Mouse (Mus musculus) cortical plate, adult 2 months (tissue): ENCODE measurements at regions not wholly inside any gene's neighbourhood (a gene's known extent, or its start where the extent isn't known, plus 50 kb on each side); places are given as distances from the start of the nearest gene placed in this dataset.

ENCODE experiments used
- H3K27ac ChIP-seq: fragments of 200-500 bp; 2 replicates; pipeline ENCODE4 v1.5.1; 2012; ENCODE audit warnings: low read length, control low read depth, inconsistent platforms; ENCODE audit not compliant: insufficient read depth
- H3K4me1 ChIP-seq: fragments of 200-500 bp; 2 replicates; pipeline ENCODE4 v1.6.1; 2011; ENCODE audit warnings: low read length; ENCODE audit not compliant: control insufficient read depth, insufficient read depth
- H3K4me3 ChIP-seq: fragments of 200-500 bp; 2 replicates; pipeline ENCODE4 v1.5.1; 2011; ENCODE audit warnings: mild to moderate bottlenecking, low read length, control low read depth; ENCODE audit not compliant: insufficient read depth
- CTCF ChIP-seq: fragments of 200-500 bp; IDR thresholded peaks from 2 replicates; pipeline ENCODE4 v1.5.1; 2011; ENCODE audit warnings: mild to moderate bottlenecking, control low read depth, low read length; ENCODE audit not compliant: insufficient read depth; ENCODE audit errors: extremely low read depth
- POLR2A ChIP-seq: fragments of 200-500 bp; IDR thresholded peaks from 2 replicates; pipeline ENCODE4 v1.6.1; 2011; ENCODE audit warnings: mild to moderate bottlenecking, low read length, control low read depth; ENCODE audit not compliant: insufficient read depth; ENCODE audit errors: extremely low read depth

DNA sequence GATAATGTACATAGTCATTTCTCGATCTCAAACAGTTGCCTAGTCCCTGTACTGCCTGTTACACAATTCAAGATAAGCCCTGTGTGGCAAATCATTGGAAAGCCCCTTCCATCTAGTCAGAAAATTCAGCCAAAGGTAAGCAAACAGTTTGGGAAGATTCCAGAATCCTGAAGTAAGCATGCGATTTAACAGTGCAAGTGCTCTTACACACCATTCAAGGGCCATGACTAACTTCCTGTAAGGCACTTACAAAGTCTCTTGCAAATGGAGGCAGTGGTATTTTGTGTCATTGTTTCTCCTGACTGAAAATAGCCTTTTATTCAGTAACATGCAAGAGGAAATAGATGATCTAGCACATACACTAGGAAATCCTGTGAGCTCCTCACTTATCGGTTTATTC lies 777.9 kb downstream of the Gsdmc2 start:
- Histone ChIP-seq H3K4me3 (no peak overlapping the region), H3K4me1 (no peaks in the 10 kb centered on the region)
- TF ChIP-seq POLR2A, result no peak
- TF ChIP-seq CTCF, result no peak

GRCm38 (mm10) chr15:63066020-63066439 lies 778.9 kb downstream of the Gsdmc2 start:
- no peak for TF ChIP-seq POLR2A
- TF ChIP-seq CTCF, result no peak
- Histone ChIP-seq H3K4me1 (no peaks in the 10 kb centered on the region), H3K27ac (no peak overlapping the region), H3K4me3 (no peak overlapping the region)

More for the DNA sequence above, 777.9 kb downstream of the Gsdmc2 start:
- no peak overlapping the region for H3K27ac ChIP-seq

DNA sequence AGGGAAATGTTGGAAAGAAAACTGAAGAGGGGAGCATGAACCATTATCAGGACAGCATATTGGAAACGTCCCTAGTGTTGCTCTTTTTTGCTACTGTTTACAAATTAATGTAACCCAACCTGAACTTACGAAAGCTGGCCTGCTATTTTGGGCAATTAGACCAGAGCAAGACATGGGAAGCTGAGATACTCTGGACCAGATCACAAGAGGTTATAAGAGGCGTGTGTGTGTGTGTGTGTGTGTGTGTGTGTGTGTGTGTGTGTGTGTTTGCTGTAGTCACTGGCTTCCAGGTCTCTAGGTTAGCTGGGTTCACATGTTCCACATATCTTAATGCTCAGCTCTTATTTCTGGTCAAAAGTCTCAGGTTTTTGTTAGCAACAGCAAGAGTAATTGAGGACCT lies 783.1 kb downstream of the Gsdmc2 start:
- Histone ChIP-seq H3K4me1 (no peaks in the 10 kb centered on the region), H3K4me3 (no peak overlapping the region), H3K27ac (no peak overlapping the region)
- no peak for TF ChIP-seq CTCF
- no peak for TF ChIP-seq POLR2A

GRCm38 (mm10) chr15:63060826-63061225 lies 784.2 kb downstream of the Gsdmc2 start:
- no peak overlapping the region for H3K4me3 ChIP-seq
- no peak overlapping the region for H3K27ac ChIP-seq
- H3K4me1 ChIP-seq, result no peaks in the 10 kb centered on the region
- TF ChIP-seq POLR2A, result no peak

DNA sequence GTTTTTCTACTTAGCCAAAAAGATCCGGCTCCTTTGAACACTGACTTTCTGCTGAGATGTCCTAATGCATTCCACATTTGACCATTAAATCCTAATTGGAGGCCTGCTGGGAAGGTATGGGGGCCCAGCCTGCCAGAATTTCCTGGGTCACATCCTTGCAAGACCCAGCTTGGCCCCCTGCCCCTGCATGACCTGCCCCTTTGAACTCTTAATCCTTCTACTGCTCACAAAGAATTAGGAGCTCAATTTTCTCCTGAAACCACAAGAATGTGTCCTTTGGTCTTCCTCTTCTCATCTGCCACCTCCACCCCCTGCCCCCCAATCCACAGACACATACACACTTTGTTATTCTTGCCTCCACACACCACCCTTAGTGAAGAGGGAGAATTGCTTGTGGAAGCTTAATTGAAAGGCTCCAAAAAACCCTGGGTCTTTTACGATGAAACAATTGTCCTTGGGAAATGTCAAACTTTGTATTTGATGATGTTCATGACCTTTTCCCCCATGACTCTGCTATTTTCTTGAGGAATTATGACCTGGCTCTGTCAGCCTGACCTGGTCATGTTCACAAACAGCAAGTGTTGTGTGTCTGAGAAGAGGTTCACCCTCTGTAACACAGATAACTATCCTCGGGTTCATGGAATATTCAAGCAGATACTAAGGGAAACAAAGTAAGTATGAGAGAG lies 792.3 kb downstream of the Gsdmc2 start:
- TF ChIP-seq POLR2A, result no peak
- TF ChIP-seq CTCF, result no peak
- H3K27ac ChIP-seq, result no peak overlapping the region
- no peak overlapping the region for H3K4me3 ChIP-seq
- no peaks in the 10 kb centered on the region for H3K4me1 ChIP-seq

DNA sequence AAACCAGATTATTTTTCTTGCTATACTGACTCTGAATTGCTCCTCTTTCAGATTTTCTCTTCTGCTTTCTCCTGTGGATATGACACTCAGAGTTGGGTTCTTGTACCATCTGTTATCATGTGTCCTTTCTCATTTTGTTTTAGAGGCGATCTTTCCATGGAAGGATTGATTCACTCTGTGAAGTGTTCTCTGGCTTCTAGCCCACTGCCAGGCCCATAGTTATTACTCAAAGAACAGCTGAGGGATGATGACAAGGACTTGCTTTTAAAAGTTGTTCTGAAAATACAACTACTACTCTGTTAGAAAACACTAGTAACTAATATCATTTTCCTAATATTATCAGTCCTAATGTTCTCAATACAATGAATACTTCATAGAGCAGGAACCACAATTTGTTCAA lies 794.9 kb downstream of the Gsdmc2 start:
- Histone ChIP-seq H3K4me3 (no peak overlapping the region), H3K27ac (no peak overlapping the region), H3K4me1 (no peaks in the 10 kb centered on the region)
- TF ChIP-seq CTCF (no peak), POLR2A (no peak)

GRCm38 (mm10) chr15:63042367-63042766 lies 802.6 kb downstream of the Gsdmc2 start:
- Histone ChIP-seq H3K27ac (no peak overlapping the region), H3K4me1 (no peaks in the 10 kb centered on the region), H3K4me3 (no peak overlapping the region)
- TF ChIP-seq POLR2A (no peak), CTCF (no peak)

GRCm38 (mm10) chr15:63036241-63036640 lies 808.7 kb downstream of the Gsdmc2 start:
- H3K27ac ChIP-seq, result no peak overlapping the region
- TF ChIP-seq POLR2A (no peak), CTCF (no peak)

GRCm38 (mm10) chr15:63020826-63021225 lies 824.2 kb downstream of the Gsdmc2 start:
- TF ChIP-seq CTCF (no peak), POLR2A (no peak)
- H3K4me3 ChIP-seq, result no peak overlapping the region
- H3K27ac ChIP-seq, result no peak overlapping the region
- no peaks in the 10 kb centered on the region for H3K4me1 ChIP-seq

More at GRCm38 (mm10) chr15:63036241-63036640, 808.7 kb downstream of the Gsdmc2 start:
- no peaks in the 10 kb centered on the region for H3K4me1 ChIP-seq
- H3K4me3 ChIP-seq, result no peak overlapping the region

DNA sequence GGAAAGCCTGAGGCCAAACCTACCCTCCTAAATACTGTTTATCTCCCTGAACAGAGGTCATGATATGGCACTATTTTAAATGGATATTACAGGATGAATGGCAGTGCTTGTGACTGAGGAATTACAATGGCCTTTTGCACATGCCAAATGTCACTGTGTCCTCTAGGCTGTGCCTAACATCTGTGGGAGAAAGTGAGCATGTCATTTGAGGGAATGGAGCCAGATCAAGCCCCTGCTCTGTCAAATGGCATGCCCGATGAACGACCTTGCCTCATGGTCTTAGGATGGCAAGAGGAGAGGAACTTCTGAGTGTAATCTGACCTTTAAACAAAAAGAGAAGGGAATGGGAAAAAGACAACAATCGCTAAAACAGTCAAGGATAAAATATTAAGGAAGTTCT lies 827.0 kb downstream of the Gsdmc2 start:
- Histone ChIP-seq H3K27ac (no peak overlapping the region), H3K4me1 (no peaks in the 10 kb centered on the region), H3K4me3 (no peak overlapping the region)
- TF ChIP-seq POLR2A, result no peak
- no peak for TF ChIP-seq CTCF
